Mouse (Mus musculus): ENCODE measurements around the gene Sdhc. TPM values are rescaled to one million over a fixed set of nuclear protein-coding genes. Genes with fewer than 3 reads are reported as not detected.

The Sdhc gene
- polyA plus RNA-seq (2012; rRNA removed; ENCODE audit: low replicate concordance), result 220 and 421 TPM in 2 replicates

DNA sequence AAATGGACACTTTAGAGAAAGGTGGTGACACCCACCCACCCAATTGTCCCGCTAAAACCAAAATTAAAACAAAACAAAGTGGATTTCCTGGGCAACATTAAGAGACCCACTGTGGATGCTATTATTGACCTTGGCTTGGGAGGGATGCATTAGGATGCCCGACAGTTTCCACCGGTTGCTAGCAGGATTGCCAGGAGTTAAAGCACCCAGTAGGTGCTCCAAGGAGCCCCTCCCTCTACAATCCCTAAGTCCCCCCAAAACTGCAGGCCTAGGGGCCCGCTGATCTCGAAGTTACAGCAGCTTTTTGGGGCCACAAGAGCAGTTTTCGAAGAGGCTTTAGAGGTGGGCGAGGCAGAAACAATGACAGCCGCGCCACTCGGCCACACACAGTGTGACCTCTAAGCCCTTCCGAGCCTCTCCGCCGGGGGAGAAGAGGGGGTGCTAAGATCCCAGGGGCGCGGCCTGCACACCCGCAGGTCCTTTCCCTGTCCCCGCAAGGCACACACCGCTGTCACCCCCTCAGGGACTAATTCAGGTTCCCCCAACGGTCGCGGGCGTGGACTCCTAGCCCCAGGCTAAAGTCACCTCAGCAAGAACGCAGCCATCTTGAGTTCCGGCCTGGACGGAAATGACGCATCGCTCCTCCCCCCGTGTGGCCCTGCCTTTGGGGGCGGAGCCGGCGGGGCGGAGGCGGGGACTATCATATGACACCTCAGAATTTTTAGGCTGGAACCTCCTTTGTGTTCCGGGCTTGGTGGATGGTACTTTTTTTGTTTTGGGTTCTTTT, at the start of gene Sdhc, which contains the start of gene Mpz:
Sdhc (minus strand) TSS at position 630 of the 787 bp plus-strand sequence.
Mpz (plus strand) TSS at position 738 of the 787 bp plus-strand sequence.

DNA sequence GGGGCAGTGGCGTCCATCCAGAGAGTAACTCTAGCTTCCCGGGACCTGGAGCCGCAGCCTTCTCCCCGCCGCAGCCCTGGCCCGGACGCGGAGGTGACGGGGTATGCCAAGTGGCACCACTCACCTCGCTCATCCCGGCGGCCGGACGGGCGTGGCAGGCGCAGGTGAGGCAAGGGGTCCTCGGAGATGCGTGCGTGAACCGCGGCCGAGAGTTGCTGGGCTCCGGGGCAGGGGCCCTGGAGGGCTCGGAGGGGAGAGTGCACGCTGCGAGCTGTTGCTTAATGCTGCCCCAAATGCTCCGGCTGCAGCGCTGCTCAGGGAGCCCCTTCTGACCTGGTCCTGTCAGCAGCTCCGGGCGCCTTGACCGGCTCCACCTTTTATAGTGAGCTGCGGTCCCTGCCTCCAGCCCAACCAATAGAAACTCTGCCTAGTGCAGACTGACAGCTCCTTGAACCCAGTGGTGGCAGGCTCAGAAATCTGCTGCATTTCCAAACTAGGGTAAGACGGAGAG, 45.5 kb upstream of the Sdhc start, which contains the start of gene Pcp4l1:
Pcp4l1 (minus strand) TSS at position 382 of the 511 bp plus-strand sequence.

DNA sequence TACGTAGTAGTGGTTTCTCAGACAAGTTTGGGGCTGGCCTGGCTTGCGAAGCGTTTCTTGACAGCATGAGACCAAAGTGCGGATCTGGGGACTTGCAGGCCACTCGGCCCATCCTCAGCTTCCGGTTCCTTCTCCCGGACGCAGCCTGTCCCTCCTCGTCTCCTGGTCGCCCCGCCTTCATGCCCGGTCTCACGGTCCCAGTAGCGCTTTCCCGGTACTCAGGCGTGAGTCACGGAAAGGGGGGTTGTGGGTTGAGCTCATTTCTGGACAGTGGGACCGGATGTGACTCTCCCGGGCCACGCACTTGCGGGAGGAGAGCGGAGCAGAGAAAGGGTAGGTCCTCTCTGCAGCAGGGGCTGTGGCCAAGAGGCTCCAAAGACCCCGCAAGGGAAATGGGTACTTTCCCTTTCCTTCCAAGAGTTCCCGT, 36.5 kb downstream of the Sdhc start, which contains the start of gene Cfap126:
Cfap126 (plus strand) TSS at position 46 of the 427 bp plus-strand sequence.

Other genes with a start within 250 kb of the Sdhc start
- gene Fcrlb, start 237.7 kb downstream of the Sdhc start, polyA plus RNA-seq (2012; rRNA removed; ENCODE audit: low replicate concordance), result 0.49 and 1.8 TPM in 2 replicates
- gene Fcrla, start 223.0 kb downstream of the Sdhc start, polyA plus RNA-seq (2012; rRNA removed; ENCODE audit: low replicate concordance), result 30.3 and 37.9 TPM in 2 replicates
- gene Fcgr2b, start 174.1 kb downstream of the Sdhc start, polyA plus RNA-seq (2012; rRNA removed; ENCODE audit: low replicate concordance), result 34.2 and 53.0 TPM in 2 replicates
- gene Fcgr4, start 131.7 kb downstream of the Sdhc start, polyA plus RNA-seq (2012; rRNA removed; ENCODE audit: low replicate concordance), result 1.2 and 2.8 TPM in 2 replicates
- gene Fcgr3, start 85.7 kb downstream of the Sdhc start, polyA plus RNA-seq (2012; rRNA removed; ENCODE audit: low replicate concordance), result 22.5 and 52.0 TPM in 2 replicates
- 4.5 and 9.9 TPM in 2 replicates for gene Cfap126, start 36.7 kb downstream of the Sdhc start, polyA plus RNA-seq (2012; rRNA removed; ENCODE audit: low replicate concordance)
- gene Mpz, start 108 bp upstream of the Sdhc start, polyA plus RNA-seq (2012; rRNA removed; ENCODE audit: low replicate concordance), result 112 and 212 TPM in 2 replicates
- 5.2 and 13.0 TPM in 2 replicates for gene Pcp4l1, start 45.7 kb upstream of the Sdhc start, polyA plus RNA-seq (2012; rRNA removed; ENCODE audit: low replicate concordance)
- 0.30 TPM in 1 of 2 replicates, not detected in the other for gene Nr1i3, start 63.4 kb upstream of the Sdhc start, polyA plus RNA-seq (2012; rRNA removed; ENCODE audit: low replicate concordance)
- 37.7 and 47.3 TPM in 2 replicates for gene Tomm40l, start 71.9 kb upstream of the Sdhc start, polyA plus RNA-seq (2012; rRNA removed; ENCODE audit: low replicate concordance)
- gene Apoa2, start 74.5 kb upstream of the Sdhc start, polyA plus RNA-seq (2012; rRNA removed; ENCODE audit: low replicate concordance), result 1.3 and 87.4 TPM in 2 replicates
- 178 and 219 TPM in 2 replicates for gene Fcer1g, start 83.8 kb upstream of the Sdhc start, polyA plus RNA-seq (2012; rRNA removed; ENCODE audit: low replicate concordance)
- gene Adamts4, start 99.8 kb upstream of the Sdhc start, polyA plus RNA-seq (2012; rRNA removed; ENCODE audit: low replicate concordance), result 4.9 and 7.1 TPM in 2 replicates
- gene Ndufs2, start 100.8 kb upstream of the Sdhc start, polyA plus RNA-seq (2012; rRNA removed; ENCODE audit: low replicate concordance), result 124 and 262 TPM in 2 replicates
- gene B4galt3, start 119.7 kb upstream of the Sdhc start, polyA plus RNA-seq (2012; rRNA removed; ENCODE audit: low replicate concordance), result 67.0 and 79.3 TPM in 2 replicates
- gene Ppox, start 130.6 kb upstream of the Sdhc start, polyA plus RNA-seq (2012; rRNA removed; ENCODE audit: low replicate concordance), result 51.7 and 64.2 TPM in 2 replicates
- gene Usp21, start 137.4 kb upstream of the Sdhc start, polyA plus RNA-seq (2012; rRNA removed; ENCODE audit: low replicate concordance), result 53.9 and 55.7 TPM in 2 replicates
- 15.9 and 23.3 TPM in 2 replicates for gene Ufc1, start 144.4 kb upstream of the Sdhc start, polyA plus RNA-seq (2012; rRNA removed; ENCODE audit: low replicate concordance)
- gene Dedd, start 178.5 kb upstream of the Sdhc start, polyA plus RNA-seq (2012; rRNA removed; ENCODE audit: low replicate concordance), result 33.8 and 37.4 TPM in 2 replicates
- gene Nit1, start 195.0 kb upstream of the Sdhc start, polyA plus RNA-seq (2012; rRNA removed; ENCODE audit: low replicate concordance), result 55.1 and 59.6 TPM in 2 replicates
- gene Pfdn2, start 195.1 kb upstream of the Sdhc start, polyA plus RNA-seq (2012; rRNA removed; ENCODE audit: low replicate concordance), result 4.9 and 12.0 TPM in 2 replicates
- gene Klhdc9, start 210.2 kb upstream of the Sdhc start, polyA plus RNA-seq (2012; rRNA removed; ENCODE audit: low replicate concordance), result 0.57 and 0.85 TPM in 2 replicates
- 11.0 and 17.5 TPM in 2 replicates for gene Nectin4, start 219.5 kb upstream of the Sdhc start, polyA plus RNA-seq (2012; rRNA removed; ENCODE audit: low replicate concordance)
- 25.7 and 38.8 TPM in 2 replicates for gene Arhgap30, start 238.4 kb upstream of the Sdhc start, polyA plus RNA-seq (2012; rRNA removed; ENCODE audit: low replicate concordance)